20 mouse cellular contexts compared by ENCODE assay signal in genomic region chr6:82418367-82418766, GRCm38 (mm10). TPM values are rescaled to one million over a fixed set of nuclear protein-coding genes. Genes with fewer than 3 reads are reported as not detected.
DNase-seq lines count a peak whose midpoint lies in the region; ATAC-seq and TF ChIP-seq lines count a peak whose summit lies in the region.
"Had no signal": no experiment of that assay in that cellular context is flagged by ENCODE, and none has a peak within 500 bp of the region (broad histone marks: within the 10 kb centered on the region; RNA-seq: fewer than 3 reads in every experiment).

No protein-coding gene starts in this region.

- H3K4me2 ChIP-seq in kidney, embryonic 14.5 days (replicated peaks; ENCODE audit: low read depth, low read length): no peak overlapping the region
- H3K4me2 ChIP-seq in lung, postnatal 0 days (replicated peaks; ENCODE audit: low read depth, low read length): no peak overlapping the region
- H3K4me2 ChIP-seq: hindbrain, embryonic 13.5 days; limb, embryonic 15.5 days; neural tube, embryonic 15.5 days had no signal

- H3K9ac ChIP-seq in kidney, embryonic 14.5 days (ENCODE audit: low read depth, low read length): no peak overlapping the region
- H3K9ac ChIP-seq in lung, postnatal 0 days (replicated peaks; ENCODE audit: low read depth): no peak overlapping the region
- H3K9ac ChIP-seq in ES-Bruce4 (ENCODE audit: low read depth, poor library complexity, severe bottlenecking): no peak overlapping the region
- H3K9ac ChIP-seq in heart, adult 2 months (ENCODE audit: low read depth, low read length): no peak overlapping the region
- H3K9ac ChIP-seq: hindbrain, embryonic 13.5 days; limb, embryonic 15.5 days; neural tube, embryonic 15.5 days had no signal

- no peaks in the 10 kb centered on the region for H3K36me3 ChIP-seq in kidney, embryonic 14.5 days (ENCODE audit: control insufficient read depth, insufficient read depth, low read length)
- no peaks in the 10 kb centered on the region for H3K36me3 ChIP-seq in lung, postnatal 0 days (ENCODE audit: insufficient read depth, low read length)
- H3K36me3 ChIP-seq in ES-Bruce4 (ENCODE audit: control insufficient read depth, insufficient read depth, low read length, poor library complexity, severe bottlenecking): no peaks in the 10 kb centered on the region
- no peaks in the 10 kb centered on the region for H3K36me3 ChIP-seq in heart, adult 2 months (ENCODE audit: control insufficient read depth, insufficient read depth, low read length)
- H3K36me3 ChIP-seq: hindbrain, embryonic 13.5 days; limb, embryonic 15.5 days; midbrain, embryonic 10.5 days; neural tube, embryonic 15.5 days had no signal

- TF ChIP-seq CTCF in lung, postnatal 0 days (IDR thresholded peaks at IDR 0.05): peak; percentile 41
- TF ChIP-seq CTCF in lung, adult 2 months (IDR thresholded peaks at IDR 0.05; ENCODE audit: insufficient read depth, low read length): no peak
- TF ChIP-seq CTCF in ES-Bruce4 (IDR thresholded peaks at IDR 0.05; ENCODE audit: low read depth, low read length): peak; percentile 53
- peak; percentile 8; the same call in 1 of the 2 replicates for TF ChIP-seq CTCF in cortical plate, adult 2 months (IDR thresholded peaks at IDR 0.05; ENCODE audit: extremely low read depth, insufficient read depth, low read length)
- no peak for TF ChIP-seq CTCF in heart, adult 2 months (IDR thresholded peaks at IDR 0.05)

- intact Hi-C loops in heart, adult 2 months (cut with DNase I): no loop called here

- H3K9me3 ChIP-seq in kidney, embryonic 14.5 days (ENCODE audit: control insufficient read depth, low read length): no peaks in the 10 kb centered on the region
- H3K9me3 ChIP-seq in lung, postnatal 0 days (ENCODE audit: low read length): no peaks in the 10 kb centered on the region
- no peaks in the 10 kb centered on the region for H3K9me3 ChIP-seq in ES-Bruce4 (replicated peaks; ENCODE audit: control insufficient read depth, insufficient read depth, low read length, poor library complexity, severe bottlenecking)
- H3K9me3 ChIP-seq: hindbrain, embryonic 13.5 days; limb, embryonic 15.5 days; midbrain, embryonic 10.5 days; neural tube, embryonic 15.5 days had no signal

- ATAC-seq in kidney, embryonic 14.5 days (ENCODE audit: low FRiP score, low TSS enrichment): no peak
- ATAC-seq in lung, postnatal 0 days: no peak
- ATAC-seq: forebrain, embryonic 16.5 days had no signal

- H3K27ac ChIP-seq in kidney, embryonic 14.5 days (ENCODE audit: low read depth, low read length): no peak overlapping the region
- no peak overlapping the region for H3K27ac ChIP-seq in lung, postnatal 0 days (ENCODE audit: low read length)
- no peak overlapping the region for H3K27ac ChIP-seq in ES-Bruce4 (ENCODE audit: insufficient read depth, low read length)
- H3K27ac ChIP-seq in cortical plate, adult 2 months (ENCODE audit: insufficient read depth, low read length): no peak overlapping the region
- no peak overlapping the region for H3K27ac ChIP-seq in heart, adult 2 months
- H3K27ac ChIP-seq: gastrocnemius, adult 2 months; hindbrain, embryonic 13.5 days; limb, embryonic 15.5 days; midbrain, embryonic 10.5 days; neural tube, embryonic 15.5 days had no signal

- no peaks in the 10 kb centered on the region for H3K4me1 ChIP-seq in kidney, embryonic 14.5 days (ENCODE audit: control insufficient read depth, insufficient read depth, low read length)
- H3K4me1 ChIP-seq in lung, postnatal 0 days (ENCODE audit: insufficient read depth, low read depth, low read length): no peaks in the 10 kb centered on the region
- H3K4me1 ChIP-seq in lung, adult 2 months (ENCODE audit: control insufficient read depth, insufficient read depth, low read length): no peaks in the 10 kb centered on the region
- no peaks in the 10 kb centered on the region for H3K4me1 ChIP-seq in ES-Bruce4 (ENCODE audit: control insufficient read depth, insufficient read depth, low read length)
- H3K4me1 ChIP-seq in cortical plate, adult 2 months (ENCODE audit: control insufficient read depth, insufficient read depth, low read length): no peaks in the 10 kb centered on the region
- H3K4me1 ChIP-seq in heart, adult 2 months (ENCODE audit: control insufficient read depth, insufficient read depth, low read length): no peaks in the 10 kb centered on the region
- H3K4me1 ChIP-seq: limb, embryonic 15.5 days; midbrain, embryonic 10.5 days had no signal

- no peaks in the 10 kb centered on the region for H3K27me3 ChIP-seq in kidney, embryonic 14.5 days (ENCODE audit: control insufficient read depth, insufficient read depth, low read length)
- H3K27me3 ChIP-seq in lung, postnatal 0 days (replicated peaks; ENCODE audit: insufficient read depth, low read length): no peaks in the 10 kb centered on the region
- H3K27me3 ChIP-seq in ES-Bruce4 (ENCODE audit: control insufficient read depth, insufficient read depth, low read length, poor library complexity, severe bottlenecking): no peaks in the 10 kb centered on the region; the same call in 1 of the 2 replicates
- H3K27me3 ChIP-seq in heart, adult 2 months (ENCODE audit: control insufficient read depth, insufficient read depth, low read length): no peaks in the 10 kb centered on the region
- H3K27me3 ChIP-seq: hindbrain, embryonic 13.5 days; limb, embryonic 15.5 days; neural tube, embryonic 15.5 days had no signal

- WGBS in kidney, embryonic 14.5 days: 65% methylated on average over 6 of the region's 6 CpGs
- WGBS in lung, postnatal 0 days: 70% methylated on average over 6 of the region's 6 CpGs
- whole genome bisulfite sequencing in lung, adult 2 months: 70% methylated on average over 6 of the region's 6 CpGs
- 70% methylated on average over 6 of the region's 6 CpGs for WGBS in heart, adult 2 months

- H3K4me3 ChIP-seq in kidney, embryonic 14.5 days (ENCODE audit: low read length): no peak overlapping the region
- no peak overlapping the region for H3K4me3 ChIP-seq in lung, postnatal 0 days (ENCODE audit: low read depth, low read length)
- H3K4me3 ChIP-seq in lung, adult 2 months (replicated peaks; ENCODE audit: extremely low read depth, low read depth, low read length): no peak overlapping the region
- H3K4me3 ChIP-seq in ES-Bruce4 (ENCODE audit: low read depth, low read length): no peak overlapping the region
- H3K4me3 ChIP-seq in cortical plate, adult 2 months (ENCODE audit: insufficient read depth, low read length): no peak overlapping the region
- H3K4me3 ChIP-seq in heart, adult 2 months: no peak overlapping the region
- H3K4me3 ChIP-seq: gastrocnemius, adult 2 months; hindbrain, embryonic 13.5 days; limb, embryonic 15.5 days; midbrain, embryonic 10.5 days; neural tube, embryonic 15.5 days had no signal

- no peak for TF ChIP-seq POLR2A in lung, adult 2 months (IDR thresholded peaks at IDR 0.05; ENCODE audit: borderline replicate concordance, extremely low read depth, low read depth, low read length)
- no peak for TF ChIP-seq POLR2A in ES-Bruce4 (IDR thresholded peaks at IDR 0.05; ENCODE audit: insufficient read depth, low read length)
- TF ChIP-seq POLR2A in cortical plate, adult 2 months (IDR thresholded peaks at IDR 0.05; ENCODE audit: extremely low read depth, insufficient read depth, low read length): no peak
- no peak for TF ChIP-seq POLR2A in heart, adult 2 months (IDR thresholded peaks at IDR 0.05; ENCODE audit: insufficient read depth, low read depth, low read length)

- no peaks in the 10 kb centered on the region for H3K79me2 ChIP-seq in heart, adult 2 months (replicated peaks; ENCODE audit: control insufficient read depth, insufficient read depth, low read length)

- TF ChIP-seq EP300 in lung, postnatal 0 days (IDR thresholded peaks at IDR 0.05): no peak
- no peak for TF ChIP-seq EP300 in ES-Bruce4 (IDR thresholded peaks at IDR 0.05; ENCODE audit: insufficient read depth, low read depth, low read length)
- TF ChIP-seq EP300 in heart, adult 2 months (IDR thresholded peaks at IDR 0.05; ENCODE audit: insufficient read depth, low read depth, low read length): no peak

- DNase-seq in kidney, adult 9 months: peak; percentile 9
- DNase-seq in lung, postnatal 0 days (ENCODE audit: low spot score): no peak
- no peak for DNase-seq in lung, adult 2 months
- no peak for DNase-seq in heart, adult 2 months
- DNase-seq: adrenal gland, adult 8-10 months; cerebellum, adult 2 months; gastrocnemius, adult 2 months; heart, adult 11 months; kidney, adult 2 months; lung, postnatal 10 days; thymus, postnatal 4 days had no signal

RNA-seq across cellular contexts. Expression of gene Tacr1, which starts 16.2 kb away (rescaled TPM):
- polyA plus RNA-seq in kidney, embryonic 14.5 days (2014; fragmentation: Nextera tagmentation; extraction: Ambion mirVana): 0.08 and 0.09 TPM in 2 replicates
- polyA plus RNA-seq in lung, postnatal 0 days (2015; fragmentation: Nextera tagmentation; extraction: Ambion mirVana): 0.31 and 0.39 TPM in 2 replicates
- 0.17 and 0.26 TPM in 2 replicates for polyA plus RNA-seq in lung, adult 2 months (2012; rRNA removed)
- not detected in 2 replicates for polyA plus RNA-seq in ES-Bruce4 (2011; ENCODE audit: insufficient read depth, insufficient read length, low read depth, missing spikeins)
- 0.34 and 0.94 TPM in 2 replicates for polyA plus RNA-seq in cortical plate, adult 2 months (2012; rRNA removed)
- not detected for total RNA-seq in heart, adult 2 months (2021)
- 0.14 TPM in 1 of 2 replicates, not detected in the other for polyA plus RNA-seq in heart, adult 2 months (2012; rRNA removed)
- total RNA-seq: adrenal gland, adult 8-10 months; gastrocnemius, adult 2 months had no signal
- polyA plus RNA-seq: testis, adult 2 months had no signal

Comparison
In these comparisons a context has a peak if more than half of its experiments do, and no peak if none do; other contexts are left out.
1. CTCF ChIP-seq: peak in lung, postnatal 0 days (single experiment), ES-Bruce4 (single experiment) and cortical plate, adult 2 months (single experiment); none in lung, adult 2 months (single experiment) and heart, adult 2 months (single experiment).